Mouse (Mus musculus) C2C12 (cell line): ENCODE data around the gene Tsc2.

Source experiments
- CEBPB ChIP-seq: IDR thresholded peaks from one replicate; pipeline ENCODE4 v1.6.1; 2011; ENCODE audit warnings: low read depth, mild to moderate bottlenecking, control low read depth, moderate library complexity
- CTCF ChIP-seq: IDR thresholded peaks from one replicate; pipeline ENCODE4 v1.5.1; 2011; ENCODE audit not compliant: control insufficient read depth, insufficient read depth, insufficient read length
- FOSL1 ChIP-seq: IDR thresholded peaks from one replicate; pipeline ENCODE4 v1.8.0; 2011; ENCODE audit warnings: mild to moderate bottlenecking, low read length; ENCODE audit not compliant: poor library complexity, insufficient read depth, severe bottlenecking
- MAX ChIP-seq: IDR thresholded peaks from one replicate; pipeline ENCODE4 v1.6.1; 2011; ENCODE audit warnings: mild to moderate bottlenecking, control low read depth
- MYOG ChIP-seq: IDR thresholded peaks from one replicate; pipeline ENCODE4 v1.6.1; 2011; ENCODE audit not compliant: control insufficient read depth, insufficient read length; ENCODE audit errors: extremely low read depth
- USF1 ChIP-seq: IDR thresholded peaks from one replicate; pipeline ENCODE4 v1.6.1; 2011; ENCODE audit warnings: low read depth, mild to moderate bottlenecking, control low read depth, moderate library complexity

GRCm38 (mm10) chr17:24573811-24574210 lies 58.6 kb downstream of the Tsc2 start:
- no peak for TF ChIP-seq CTCF
- TF ChIP-seq MAX = no peak
- TF ChIP-seq USF1 = no peak
- no peak for TF ChIP-seq FOSL1
- no peak for TF ChIP-seq CEBPB
- TF ChIP-seq MYOG = no peak
